8 mouse cellular contexts compared by ENCODE assay signal in the genomic region with DNA sequence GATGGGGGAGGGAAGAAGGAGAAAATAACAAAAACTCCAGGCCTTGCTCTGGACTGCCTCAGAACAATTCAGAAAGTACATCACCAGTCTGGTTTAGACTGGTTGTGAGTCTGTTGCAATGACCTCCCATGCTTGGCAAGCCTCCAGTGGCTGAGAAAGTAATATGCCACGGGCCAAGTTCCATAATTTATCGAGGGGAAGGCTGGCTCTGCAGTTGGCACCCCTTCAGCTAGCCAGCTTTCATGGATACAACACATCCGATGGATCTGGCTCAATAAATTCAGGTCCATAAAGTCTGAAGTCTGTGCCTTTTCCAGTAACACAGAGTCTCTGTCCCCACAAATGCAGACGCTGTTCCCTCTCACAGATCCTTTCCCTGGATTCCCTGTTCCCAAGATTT. TPM values are rescaled to one million over a fixed set of nuclear protein-coding genes. Genes with fewer than 3 reads are reported as not detected.
A peak's percentile ranks its signal among the peaks of the same experiment; 100 is the strongest.
DNase-seq lines count a peak whose midpoint lies in the region; ATAC-seq lines count a peak whose summit lies in the region.
"Had no signal": no experiment of that assay in that cellular context is flagged by ENCODE, and none has a peak within 500 bp of the region (broad histone marks: within the 10 kb centered on the region; RNA-seq: fewer than 3 reads in every experiment).

No protein-coding gene starts in this region.

- intact Hi-C loops in heart, postnatal 36 days (cut with DNase I), result no loop called here
- intact Hi-C loops in left cerebral cortex, postnatal 14 days (cut with DNase I), result loop anchor here (5.0 kb wide), 2 partner anchors 34 to 36 kb away; a partner anchor contains a TSS

- H3K4me1 ChIP-seq in neural tube, embryonic 13.5 days (replicated peaks), result peaks cover 39% of the 10 kb centered on the region

- no peak overlapping the region for H3K4me3 ChIP-seq in neural tube, embryonic 13.5 days
- H3K4me3 ChIP-seq: liver, embryonic 13.5 days had no signal

- no peaks in the 10 kb centered on the region for H3K27me3 ChIP-seq in neural tube, embryonic 13.5 days
- H3K27me3 ChIP-seq: liver, embryonic 13.5 days had no signal

- peak overlapping the region; percentile 32; the same call in 1 of the 2 replicates for H3K9ac ChIP-seq in neural tube, embryonic 13.5 days
- H3K9ac ChIP-seq: liver, embryonic 13.5 days had no signal

- DNase-seq in right cerebral cortex, adult 2 months (ENCODE audit: low spot score in 2 of 2), result peak; percentile 25 to 40
- DNase-seq in right cerebral cortex, postnatal 36 days (ENCODE audit: low spot score in 2 of 2), result no peak
- DNase-seq in fat pad, adult 2 months (ENCODE audit: extremely low read depth, low read depth, low spot score), result peak; percentile 56
- peak; percentile 29 to 42 for DNase-seq in heart, postnatal 36 days
- peak; percentile 62 to 67 for DNase-seq in left cerebral cortex, postnatal 14 days (ENCODE audit: low spot score in 2 of 2)
- no peak for DNase-seq in embryo, embryonic 10 days (ENCODE audit: low spot score)
- DNase-seq: liver, embryonic 13.5 days had no signal

- H3K9me3 ChIP-seq in neural tube, embryonic 13.5 days, result no peaks in the 10 kb centered on the region
- H3K9me3 ChIP-seq: liver, embryonic 13.5 days had no signal

- peak overlapping the region; percentile 94 for H3K27ac ChIP-seq in neural tube, embryonic 13.5 days (replicated peaks)
- H3K27ac ChIP-seq: liver, embryonic 13.5 days had no signal

- ATAC-seq in neural tube, embryonic 13.5 days (ENCODE audit: low read depth), result peak; percentile 74

- 21% methylated on average over 4 of the region's 4 CpGs for WGBS in neural tube, embryonic 13.5 days

- H3K36me3 ChIP-seq in neural tube, embryonic 13.5 days, result no peaks in the 10 kb centered on the region
- H3K36me3 ChIP-seq: liver, embryonic 13.5 days had no signal

- peak overlapping the region; percentile 39 for H3K4me2 ChIP-seq in neural tube, embryonic 13.5 days

RNA-seq across cellular contexts. Expression of a gene that starts 34.8 kb away (rescaled TPM):
- 10 to 100 TPM; 34.7 to 36.5 TPM for total RNA-seq in heart, postnatal 36 days (2021)
- 10 to 100 TPM; 29.3 to 29.4 TPM for total RNA-seq in left cerebral cortex, postnatal 14 days (2021)
- 28.8 and 33.6 TPM in 2 replicates for polyA plus RNA-seq in neural tube, embryonic 13.5 days (2015; fragmentation: Nextera tagmentation; extraction: Ambion mirVana)

RNA-seq across cellular contexts. Expression of a gene that starts 40.1 kb away (rescaled TPM):
- total RNA-seq in heart, postnatal 36 days (2021), result 10 to 100 TPM; 13.9 to 15.7 TPM
- total RNA-seq in left cerebral cortex, postnatal 14 days (2021), result 10 to 100 TPM; 18.2 to 20.0 TPM
- 33.3 and 36.0 TPM in 2 replicates for polyA plus RNA-seq in neural tube, embryonic 13.5 days (2015; fragmentation: Nextera tagmentation; extraction: Ambion mirVana)

Comparison
In these comparisons a context has a peak if more than half of its experiments do, and no peak if none do; other contexts are left out.
1. DNase-seq: peak in right cerebral cortex, adult 2 months (2 of 2), fat pad, adult 2 months (single experiment), heart, postnatal 36 days (2 of 2) and left cerebral cortex, postnatal 14 days (2 of 2); none in right cerebral cortex, postnatal 36 days (0 of 2) and embryo, embryonic 10 days (single experiment).